Mouse (Mus musculus) stomach, postnatal 0 days (tissue): ENCODE measurements around the gene Sbf2. TPM values are rescaled to one million over a fixed set of nuclear protein-coding genes. Genes with fewer than 3 reads are reported as not detected.
A peak's percentile ranks its signal among the peaks of the same experiment; 100 is the strongest.

Source experiments
- ATAC-seq: fragments of 200-750 bp; cut with Nextera tagmentation; 2 replicates; pipeline ENCODE4 v1.8.0; 2017; ENCODE audit not compliant: low FRiP score, low TSS enrichment
- DNase-seq: peaks from one replicate; pipeline ENCODE4 v3.0.0-alpha.2; 2016; ENCODE audit warnings: low spot score
- H3K27ac ChIP-seq: fragments of 300-500 bp; sonication (generic); replicated peaks from 2 replicates; pipeline ENCODE4 v1.5.1; 2014; ENCODE audit warnings: mild to moderate bottlenecking, control low read depth
- H3K27me3 ChIP-seq: fragments of 300-500 bp; sonication (generic); 2 replicates; pipeline ENCODE4 v1.6.1; 2014; ENCODE audit warnings: low read length; ENCODE audit not compliant: control insufficient read depth, insufficient read depth
- H3K36me3 ChIP-seq: fragments of 300-500 bp; sonication (generic); 2 replicates; pipeline ENCODE4 v1.6.1; 2014; ENCODE audit warnings: low read length, mixed read lengths; ENCODE audit not compliant: control insufficient read depth, insufficient read depth
- H3K4me1 ChIP-seq: fragments of 300-500 bp; sonication (generic); replicated peaks from 2 replicates; pipeline ENCODE4 v1.6.1; 2014; ENCODE audit warnings: antibody characterized with exemption; ENCODE audit not compliant: control insufficient read depth, insufficient read depth
- H3K4me2 ChIP-seq: fragments of 300-500 bp; sonication (generic); replicated peaks from 2 replicates; pipeline ENCODE4 v1.6.1; 2014; ENCODE audit warnings: low read depth, mild to moderate bottlenecking, control low read depth, moderate library complexity
- H3K4me3 ChIP-seq: fragments of 300-500 bp; sonication (generic); 2 replicates; pipeline ENCODE4 v1.5.1; 2014; ENCODE audit warnings: low read depth, low read length, control low read depth
- H3K9ac ChIP-seq: fragments of 300-500 bp; sonication (generic); 2 replicates; pipeline ENCODE4 v1.6.1; 2014; ENCODE audit warnings: mild to moderate bottlenecking, low read length, control low read depth, mixed read lengths
- H3K9me3 ChIP-seq: fragments of 300-500 bp; sonication (generic); 2 replicates; pipeline ENCODE4 v1.6.1; 2016; ENCODE audit warnings: low read length; ENCODE audit not compliant: control insufficient read depth
- CTCF ChIP-seq: IDR thresholded peaks from 2 replicates; pipeline ENCODE4 v1.5.1; 2016; ENCODE audit warnings: antibody characterized with exemption, low read depth, mild to moderate bottlenecking, moderate library complexity
- EP300 ChIP-seq: optimal IDR thresholded peaks from 2 replicates; pipeline ENCODE3; 2016; ENCODE audit warnings: antibody characterized with exemption
- WGBS: fragments of 180-500 bp; shearing (Covaris S2); extraction: QIAGEN DNeasy Blood & Tissue Kit; methylation state at CpG from one replicate; pipeline ENCODE4 v1.1.7; 2014; 5-methylcytosine and 5-hydroxymethylcytosine counted together
- polyA plus RNA-seq: library from polyadenylated mRNA; unstranded; fragments of >200 nt; fragmentation: Nextera tagmentation; extraction: Ambion mirVana; gene quantifications from 2 replicates; pipeline ENCODE4 v1.2.1, GENCODE M21; 2015

The Sbf2 gene
- polyA plus RNA-seq, 1 experiment from 2014 or later: 14.9 TPM

- Histone ChIP-seq H3K4me1 (no peaks in the 10 kb centered on the region), H3K4me2 (no peak overlapping the region), H3K4me3 (no peak overlapping the region), H3K9me3 (no peaks in the 10 kb centered on the region), H3K9ac (no peak overlapping the region), H3K36me3 (0 out of 2 replicates have a peak, but pooled peaks cover 3% of the 10 kb centered on the region), H3K27me3 (no peaks in the 10 kb centered on the region), H3K27ac (no peak overlapping the region)
- ATAC-seq (no peak), DNase-seq (no peak)
- TF ChIP-seq CTCF (no peak), EP300 (no peak)
- 96% methylated on average over 2 of the region's 2 CpGs for WGBS
These were observed 255.3 kb downstream of the Sbf2 start for GRCm38 (mm10) chr7:110359391-110359790.

DNA sequence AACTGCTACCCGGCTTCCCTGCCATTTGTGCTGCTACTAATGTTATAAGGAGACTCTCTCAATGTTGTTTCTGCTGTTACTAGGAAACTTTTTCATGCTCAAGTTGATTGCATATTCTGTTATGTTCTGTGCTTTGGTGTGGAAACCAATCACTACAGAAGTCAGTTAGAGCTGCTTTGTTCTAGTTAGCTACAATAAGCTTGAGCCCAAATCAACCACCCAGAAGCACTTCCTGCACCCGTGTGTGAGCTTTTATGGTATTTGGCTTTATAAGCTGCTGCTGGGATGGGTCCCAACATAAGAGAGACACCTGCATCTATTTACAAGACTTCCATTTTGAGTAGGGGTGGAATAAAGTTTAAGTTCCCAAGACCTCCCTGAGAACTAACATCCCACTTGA is 260.8 kb downstream of the Sbf2 start:
- no peaks in the 10 kb centered on the region for H3K27me3 ChIP-seq
- no peak overlapping the region for H3K27ac ChIP-seq
- no peak overlapping the region for H3K9ac ChIP-seq
- H3K4me2 ChIP-seq: no peak overlapping the region
- no peaks in the 10 kb centered on the region for H3K4me1 ChIP-seq
- ATAC-seq (no peak), DNase-seq (no peak)
- 77% methylated on average over 2 of the region's 2 CpGs for WGBS
- no peaks in the 10 kb centered on the region for H3K9me3 ChIP-seq
- no peak overlapping the region for H3K4me3 ChIP-seq
- peaks cover 6% of the 10 kb centered on the region; the same call in 1 of the 2 replicates for H3K36me3 ChIP-seq
- TF ChIP-seq EP300 (no peak), CTCF (no peak)

- H3K9me3 ChIP-seq: no peaks in the 10 kb centered on the region
- no peak overlapping the region for H3K27ac ChIP-seq
- WGBS: 94% methylated on average over 1 of the region's 1 CpGs
- ATAC-seq: no peak
- no peak overlapping the region for H3K9ac ChIP-seq
- no peak for DNase-seq
- H3K36me3 ChIP-seq: peaks cover 6% of the 10 kb centered on the region; the same call in 1 of the 2 replicates
- H3K4me3 ChIP-seq: no peak overlapping the region
- H3K4me2 ChIP-seq: no peak overlapping the region
- 0 out of 2 replicates have a peak, but pooled peaks cover 2% of the 10 kb centered on the region for H3K4me1 ChIP-seq
- TF ChIP-seq CTCF: no peak
- no peak for TF ChIP-seq EP300
- H3K27me3 ChIP-seq: no peaks in the 10 kb centered on the region
These were observed 267.5 kb downstream of the Sbf2 start for GRCm38 (mm10) chr7:110347250-110347649.

GRCm38 (mm10) chr7:110337601-110338000 is 277.1 kb downstream of the Sbf2 start:
- Histone ChIP-seq H3K27ac (no peak overlapping the region), H3K4me3 (no peak overlapping the region), H3K27me3 (no peaks in the 10 kb centered on the region), H3K9me3 (no peaks in the 10 kb centered on the region), H3K4me1 (0 out of 2 replicates have a peak, but pooled peaks cover 2% of the 10 kb centered on the region), H3K36me3 (peaks cover 12% of the 10 kb centered on the region; the same call in 1 of the 2 replicates), H3K9ac (no peak overlapping the region), H3K4me2 (no peak overlapping the region)
- ATAC-seq: peak; percentile 32; the same call in 1 of the 2 replicates
- DNase-seq: no peak
- WGBS: 71% methylated on average over 4 of the region's 4 CpGs
- TF ChIP-seq CTCF (no peak), EP300 (no peak)

DNA sequence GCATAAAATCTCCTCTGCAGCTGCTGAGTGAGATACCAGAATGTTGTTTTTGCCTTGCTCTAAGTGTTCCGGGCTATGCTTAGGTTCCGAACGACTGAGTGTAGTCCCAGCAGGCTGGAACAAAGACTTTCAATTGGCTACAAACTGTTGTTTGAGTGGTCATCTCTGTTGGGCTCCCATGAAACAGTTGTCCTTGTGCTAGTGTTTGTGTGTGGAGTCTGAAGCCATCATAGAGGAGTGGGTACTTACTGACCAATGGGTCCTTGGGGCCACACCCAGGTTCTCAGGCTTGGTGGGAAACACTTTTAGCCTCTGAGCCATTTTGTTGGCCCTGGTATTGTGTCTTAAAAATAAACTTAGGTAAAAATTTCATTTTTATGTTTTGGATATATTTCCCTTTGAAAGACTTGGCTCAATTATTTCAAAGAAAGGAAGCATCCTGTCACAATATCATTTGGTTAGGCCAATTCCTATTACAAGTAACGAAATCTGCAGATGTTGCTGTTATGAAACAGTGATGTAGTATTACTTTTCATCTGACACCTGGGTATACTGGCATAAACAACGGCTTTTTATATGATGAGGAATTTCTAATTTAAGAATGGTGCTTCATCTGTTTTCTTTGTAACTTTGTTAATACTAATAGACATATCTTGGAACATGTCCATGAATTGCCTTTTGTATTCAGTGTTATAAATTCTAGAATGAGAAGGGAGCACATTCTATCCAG is 289.2 kb downstream of the Sbf2 start:
- Histone ChIP-seq H3K4me3 (no peak overlapping the region), H3K9ac (no peak overlapping the region), H3K27ac (no peak overlapping the region), H3K27me3 (no peaks in the 10 kb centered on the region), H3K36me3 (peaks cover 15% of the 10 kb centered on the region), H3K4me2 (no peak overlapping the region), H3K9me3 (no peaks in the 10 kb centered on the region), H3K4me1 (no peaks in the 10 kb centered on the region)
- DNase-seq: no peak
- TF ChIP-seq CTCF (no peak), EP300 (no peak)
- WGBS: 82% methylated on average over 5 of the region's 5 CpGs
- no peak for ATAC-seq

- no peaks in the 10 kb centered on the region for H3K27me3 ChIP-seq
- no peak overlapping the region for H3K4me3 ChIP-seq
- ATAC-seq (no peak), DNase-seq (no peak)
- no peak overlapping the region for H3K9ac ChIP-seq
- peaks cover 18% of the 10 kb centered on the region for H3K36me3 ChIP-seq
- no peak overlapping the region for H3K4me2 ChIP-seq
- H3K4me1 ChIP-seq: no peaks in the 10 kb centered on the region
- H3K9me3 ChIP-seq: no peaks in the 10 kb centered on the region
- no peak for TF ChIP-seq EP300
- peak; percentile 10; the same call in 1 of the 2 replicates for TF ChIP-seq CTCF
- 85% methylated on average over 1 of the region's 1 CpGs for WGBS
- H3K27ac ChIP-seq: no peak overlapping the region
These were observed 289.9 kb downstream of the Sbf2 start for GRCm38 (mm10) chr7:110324852-110325251.
